Mouse (Mus musculus): ENCODE measurements at regions not wholly inside any gene's neighbourhood (a gene's known extent, or its start where the extent isn't known, plus 50 kb on each side); places are given as distances from the start of the nearest gene placed in this dataset.
A peak's percentile ranks its signal among the peaks of the same experiment; 100 is the strongest.

- Histone ChIP-seq H3K9me3 (ENCODE audit: low read length) (no peaks in the 10 kb centered on the region), H3K27me3 (ENCODE audit: insufficient read depth, low read length) (no peaks in the 10 kb centered on the region), H3K27ac (ENCODE audit: low read depth) (no peak overlapping the region), H3K4me1 (ENCODE audit: insufficient read depth) (peaks cover 6% of the 10 kb centered on the region; the same call in 1 of the 2 replicates), H3K9ac (replicated peaks) (no peak overlapping the region), H3K4me3 (ENCODE audit: low read depth, low read length) (no peak overlapping the region), H3K4me2 (ENCODE audit: low read depth, low read length) (no peak overlapping the region), H3K36me3 (replicated peaks; ENCODE audit: insufficient read depth, low read length) (no peaks in the 10 kb centered on the region)
- no peak for TF ChIP-seq EP300 (IDR thresholded peaks at IDR 0.05; ENCODE audit: low read depth)
- no peak for TF ChIP-seq CTCF (IDR thresholded peaks at IDR 0.05; ENCODE audit: low read depth)
- DNase-seq (no peak), ATAC-seq (no peak)
- WGBS (ENCODE audit: insufficient replicate concordance) = 70% methylated on average over 5 of the region's 5 CpGs
These were observed 183.6 kb upstream of the Marcks start for GRCm38 (mm10) chr10:37322310-37322709.

- H3K27me3 ChIP-seq (ENCODE audit: insufficient read depth, low read length) = no peaks in the 10 kb centered on the region
- H3K4me2 ChIP-seq (ENCODE audit: low read depth, low read length) = no peak overlapping the region
- DNase-seq (peak; percentile 14), ATAC-seq (0 out of 2 replicates have a peak, but pooled peaks have one; percentile 27)
- TF ChIP-seq EP300 (IDR thresholded peaks at IDR 0.05; ENCODE audit: low read depth) (no peak), CTCF (IDR thresholded peaks at IDR 0.05; ENCODE audit: low read depth) (no peak)
- H3K9ac ChIP-seq (replicated peaks) = no peak overlapping the region
- H3K9me3 ChIP-seq (ENCODE audit: low read length) = no peaks in the 10 kb centered on the region
- H3K4me3 ChIP-seq (ENCODE audit: low read depth, low read length) = no peak overlapping the region
- H3K27ac ChIP-seq (ENCODE audit: low read depth) = no peak overlapping the region
- peaks cover 6% of the 10 kb centered on the region; the same call in 1 of the 2 replicates for H3K4me1 ChIP-seq (ENCODE audit: insufficient read depth)
- no peaks in the 10 kb centered on the region for H3K36me3 ChIP-seq (replicated peaks; ENCODE audit: insufficient read depth, low read length)
- 54% methylated on average over 3 of the region's 3 CpGs for WGBS (ENCODE audit: insufficient replicate concordance)
These were observed 182.5 kb upstream of the Marcks start for GRCm38 (mm10) chr10:37321171-37321570.

- Histone ChIP-seq H3K27me3 (ENCODE audit: insufficient read depth, low read length) (no peaks in the 10 kb centered on the region), H3K4me3 (ENCODE audit: low read depth, low read length) (no peak overlapping the region), H3K27ac (ENCODE audit: low read depth) (no peak overlapping the region), H3K9ac (replicated peaks) (no peak overlapping the region), H3K9me3 (ENCODE audit: low read length) (no peaks in the 10 kb centered on the region), H3K4me1 (ENCODE audit: insufficient read depth) (peaks cover 6% of the 10 kb centered on the region; the same call in 1 of the 2 replicates), H3K4me2 (ENCODE audit: low read depth, low read length) (no peak overlapping the region), H3K36me3 (replicated peaks; ENCODE audit: insufficient read depth, low read length) (no peaks in the 10 kb centered on the region)
- no peak for TF ChIP-seq CTCF (IDR thresholded peaks at IDR 0.05; ENCODE audit: low read depth)
- no peak for TF ChIP-seq EP300 (IDR thresholded peaks at IDR 0.05; ENCODE audit: low read depth)
- WGBS (ENCODE audit: insufficient replicate concordance) = 76% methylated on average over 8 of the region's 8 CpGs
- DNase-seq (no peak), ATAC-seq (no peak)
These were observed 181.2 kb upstream of the Marcks start for GRCm38 (mm10) chr10:37319746-37320430.

GRCm38 (mm10) chr10:37316701-37317100, 178.0 kb upstream of the Marcks start:
- no peaks in the 10 kb centered on the region for H3K36me3 ChIP-seq (replicated peaks; ENCODE audit: insufficient read depth, low read length)
- no peak overlapping the region for H3K4me3 ChIP-seq (ENCODE audit: low read depth, low read length)
- H3K4me1 ChIP-seq (ENCODE audit: insufficient read depth) = no peaks in the 10 kb centered on the region
- TF ChIP-seq CTCF (IDR thresholded peaks at IDR 0.05; ENCODE audit: low read depth) (no peak), EP300 (IDR thresholded peaks at IDR 0.05; ENCODE audit: low read depth) (no peak)
- no peak overlapping the region for H3K9ac ChIP-seq (replicated peaks)
- no peak overlapping the region for H3K4me2 ChIP-seq (ENCODE audit: low read depth, low read length)
- H3K9me3 ChIP-seq (ENCODE audit: low read length) = no peaks in the 10 kb centered on the region
- ATAC-seq = no peak
- H3K27ac ChIP-seq (ENCODE audit: low read depth) = no peak overlapping the region
- no peak for DNase-seq
- WGBS (ENCODE audit: insufficient replicate concordance) = 81% methylated on average over 3 of the region's 3 CpGs
- no peaks in the 10 kb centered on the region for H3K27me3 ChIP-seq (ENCODE audit: insufficient read depth, low read length)

- Histone ChIP-seq H3K4me1 (ENCODE audit: insufficient read depth) (no peaks in the 10 kb centered on the region), H3K36me3 (replicated peaks; ENCODE audit: insufficient read depth, low read length) (no peaks in the 10 kb centered on the region), H3K27me3 (ENCODE audit: insufficient read depth, low read length) (no peaks in the 10 kb centered on the region), H3K4me2 (ENCODE audit: low read depth, low read length) (no peak overlapping the region), H3K9me3 (ENCODE audit: low read length) (no peaks in the 10 kb centered on the region), H3K9ac (replicated peaks) (no peak overlapping the region), H3K27ac (ENCODE audit: low read depth) (no peak overlapping the region), H3K4me3 (ENCODE audit: low read depth, low read length) (no peak overlapping the region)
- ATAC-seq (no peak), DNase-seq (no peak)
- no peak for TF ChIP-seq CTCF (IDR thresholded peaks at IDR 0.05; ENCODE audit: low read depth)
- no peak for TF ChIP-seq EP300 (IDR thresholded peaks at IDR 0.05; ENCODE audit: low read depth)
- WGBS (ENCODE audit: insufficient replicate concordance) = 82% methylated on average over 1 of the region's 1 CpGs
These were observed 177.1 kb upstream of the Marcks start for GRCm38 (mm10) chr10:37315804-37316203.

GRCm38 (mm10) chr10:37314746-37315430, 176.2 kb upstream of the Marcks start:
- Histone ChIP-seq H3K27ac (ENCODE audit: low read depth) (no peak overlapping the region), H3K27me3 (ENCODE audit: insufficient read depth, low read length) (no peaks in the 10 kb centered on the region), H3K9me3 (ENCODE audit: low read length) (no peaks in the 10 kb centered on the region), H3K4me1 (ENCODE audit: insufficient read depth) (no peaks in the 10 kb centered on the region), H3K9ac (replicated peaks) (no peak overlapping the region), H3K4me3 (ENCODE audit: low read depth, low read length) (no peak overlapping the region), H3K4me2 (ENCODE audit: low read depth, low read length) (no peak overlapping the region), H3K36me3 (replicated peaks; ENCODE audit: insufficient read depth, low read length) (no peaks in the 10 kb centered on the region)
- WGBS (ENCODE audit: insufficient replicate concordance) = 79% methylated on average over 5 of the region's 5 CpGs
- TF ChIP-seq EP300 (IDR thresholded peaks at IDR 0.05; ENCODE audit: low read depth) (no peak), CTCF (IDR thresholded peaks at IDR 0.05; ENCODE audit: low read depth) (no peak)
- no peak for ATAC-seq
- no peak for DNase-seq
